Mouse (Mus musculus): ENCODE measurements around the gene Cdc42ep1. TPM values are rescaled to one million over a fixed set of nuclear protein-coding genes. Genes with fewer than 3 reads are reported as not detected.
A peak's percentile ranks its signal among the peaks of the same experiment; 100 is the strongest.

The Cdc42ep1 gene
- polyA plus RNA-seq, 1 experiment from 2014 or later = 12.6 TPM

DNA sequence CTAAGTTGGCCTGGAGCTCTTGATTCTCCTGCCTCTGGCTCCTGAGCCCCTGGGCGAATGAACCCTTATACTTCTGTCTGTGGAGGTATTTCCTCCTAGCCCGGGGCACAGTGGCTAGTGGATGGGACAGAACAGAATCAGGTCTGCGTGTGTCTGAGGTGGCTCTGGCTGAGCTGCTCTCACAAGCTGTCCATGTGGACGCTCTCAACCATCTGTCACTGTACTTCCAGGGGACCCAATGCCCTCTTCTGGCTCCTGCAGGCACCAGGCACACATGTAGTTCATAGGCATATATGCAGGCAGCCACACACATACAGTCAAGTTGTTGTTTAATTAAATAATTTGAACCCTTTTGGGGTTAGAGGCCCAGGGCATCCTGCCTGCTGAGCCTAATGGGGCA, 16.9 kb downstream of the Cdc42ep1 start:
- Histone ChIP-seq H3K9ac (replicated peaks) (no peak overlapping the region), H3K9me3 (ENCODE audit: low read length) (no peaks in the 10 kb centered on the region), H3K36me3 (replicated peaks; ENCODE audit: insufficient read depth, low read length) (no peaks in the 10 kb centered on the region), H3K27me3 (ENCODE audit: insufficient read depth, low read length) (no peaks in the 10 kb centered on the region), H3K4me2 (ENCODE audit: low read depth, low read length) (0 out of 2 replicates have a peak overlapping the region, but pooled peaks have one; percentile 7), H3K27ac (ENCODE audit: low read depth) (peak overlapping the region; percentile 39; the same call in 1 of the 2 replicates), H3K4me3 (ENCODE audit: low read depth, low read length) (no peak overlapping the region), H3K4me1 (ENCODE audit: insufficient read depth) (peaks cover 21% of the 10 kb centered on the region)
- no peak for ATAC-seq
- TF ChIP-seq EP300 (IDR thresholded peaks at IDR 0.05; ENCODE audit: low read depth) (no peak), CTCF (IDR thresholded peaks at IDR 0.05; ENCODE audit: low read depth) (no peak)
- 65% methylated on average over 4 of the region's 4 CpGs for WGBS (ENCODE audit: insufficient replicate concordance)
- DNase-seq = no peak

DNA sequence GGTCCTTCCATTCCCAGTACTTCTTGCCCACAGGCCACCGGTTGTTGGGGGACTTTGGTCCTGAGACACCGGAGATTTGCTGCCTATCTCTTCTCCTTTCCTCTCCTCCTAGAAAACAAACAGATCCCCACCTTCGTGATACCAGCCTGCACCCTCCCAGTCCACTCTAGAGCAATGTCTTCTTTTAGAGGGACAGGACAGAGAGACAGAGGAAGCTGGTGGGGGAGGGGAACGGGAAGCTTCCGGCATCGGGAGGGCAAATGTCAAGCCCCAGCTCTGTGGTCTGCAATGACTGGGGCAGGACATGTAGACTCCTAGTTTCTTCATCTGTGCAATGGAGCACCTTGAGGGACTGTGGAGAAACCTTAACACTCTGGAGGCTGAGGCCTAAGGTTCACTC, 17.3 kb downstream of the Cdc42ep1 start:
- Histone ChIP-seq H3K9ac (replicated peaks) (no peak overlapping the region), H3K4me1 (ENCODE audit: insufficient read depth) (peaks cover 21% of the 10 kb centered on the region), H3K9me3 (ENCODE audit: low read length) (no peaks in the 10 kb centered on the region), H3K4me2 (ENCODE audit: low read depth, low read length) (peak overlapping the region; percentile 7; the same call in 1 of the 2 replicates), H3K27ac (ENCODE audit: low read depth) (peak overlapping the region; percentile 39), H3K4me3 (ENCODE audit: low read depth, low read length) (no peak overlapping the region), H3K27me3 (ENCODE audit: insufficient read depth, low read length) (no peaks in the 10 kb centered on the region), H3K36me3 (replicated peaks; ENCODE audit: insufficient read depth, low read length) (no peaks in the 10 kb centered on the region)
- ATAC-seq (no peak), DNase-seq (no peak)
- TF ChIP-seq CTCF (IDR thresholded peaks at IDR 0.05; ENCODE audit: low read depth) (no peak), EP300 (IDR thresholded peaks at IDR 0.05; ENCODE audit: low read depth) (no peak)
- WGBS (ENCODE audit: insufficient replicate concordance) = 22% methylated on average over 6 of the region's 6 CpGs

DNA sequence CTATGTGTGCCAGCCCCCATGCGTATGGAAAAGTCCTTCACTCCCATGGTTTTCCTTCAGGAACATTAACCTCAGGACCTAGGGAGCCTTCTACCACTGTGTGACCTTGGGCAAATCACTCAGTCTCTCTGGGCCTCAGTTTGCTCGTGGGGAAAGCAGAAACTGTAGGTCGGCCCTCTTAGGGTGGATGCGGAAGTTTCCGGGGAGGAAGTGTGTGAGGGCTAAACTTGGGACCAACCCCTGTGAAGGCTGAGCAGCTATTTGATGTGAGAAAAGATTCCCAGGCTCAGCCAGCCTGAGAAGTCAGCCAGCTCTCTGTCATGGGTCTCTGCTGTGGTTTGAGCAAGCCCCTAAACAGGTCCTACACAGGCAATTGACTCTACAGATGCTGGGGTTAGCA, 19.9 kb downstream of the Cdc42ep1 start:
- Histone ChIP-seq H3K27me3 (ENCODE audit: insufficient read depth, low read length) (no peaks in the 10 kb centered on the region), H3K9me3 (ENCODE audit: low read length) (no peaks in the 10 kb centered on the region), H3K36me3 (replicated peaks; ENCODE audit: insufficient read depth, low read length) (no peaks in the 10 kb centered on the region), H3K27ac (ENCODE audit: low read depth) (no peak overlapping the region; the same call in 1 of the 2 replicates), H3K4me1 (ENCODE audit: insufficient read depth) (peaks cover 18% of the 10 kb centered on the region), H3K4me2 (ENCODE audit: low read depth, low read length) (no peak overlapping the region), H3K9ac (replicated peaks) (no peak overlapping the region), H3K4me3 (ENCODE audit: low read depth, low read length) (no peak overlapping the region)
- 62% methylated on average over 5 of the region's 5 CpGs for WGBS (ENCODE audit: insufficient replicate concordance)
- ATAC-seq = no peak
- DNase-seq = no peak
- no peak for TF ChIP-seq CTCF (IDR thresholded peaks at IDR 0.05; ENCODE audit: low read depth)
- TF ChIP-seq EP300 (IDR thresholded peaks at IDR 0.05; ENCODE audit: low read depth) = no peak

DNA sequence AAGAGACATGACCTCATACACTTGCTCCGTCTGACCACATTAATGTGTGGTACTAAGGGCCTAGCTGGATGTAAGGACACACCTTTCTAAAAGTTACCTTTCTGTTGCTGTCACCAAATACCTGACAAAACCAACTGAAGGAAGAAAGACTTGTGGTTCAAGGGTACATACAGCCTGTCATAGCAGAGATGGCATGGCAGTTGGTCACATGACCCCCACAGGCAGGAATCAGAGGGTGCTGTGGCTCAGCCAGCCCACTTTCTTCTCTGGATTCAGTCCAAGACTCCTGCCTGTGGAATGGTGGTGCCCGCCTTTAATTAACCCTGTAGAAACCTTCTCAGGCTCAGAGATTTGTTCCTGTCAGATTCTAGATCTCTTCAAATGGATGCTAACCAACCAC, 20.7 kb downstream of the Cdc42ep1 start:
- WGBS (ENCODE audit: insufficient replicate concordance) = 65% methylated on average over 2 of the region's 2 CpGs
- H3K4me3 ChIP-seq (ENCODE audit: low read depth, low read length) = no peak overlapping the region
- H3K9me3 ChIP-seq (ENCODE audit: low read length) = no peaks in the 10 kb centered on the region
- H3K27me3 ChIP-seq (ENCODE audit: insufficient read depth, low read length) = no peaks in the 10 kb centered on the region
- peaks cover 18% of the 10 kb centered on the region for H3K4me1 ChIP-seq (ENCODE audit: insufficient read depth)
- no peak overlapping the region for H3K9ac ChIP-seq (replicated peaks)
- no peak overlapping the region for H3K4me2 ChIP-seq (ENCODE audit: low read depth, low read length)
- TF ChIP-seq CTCF (IDR thresholded peaks at IDR 0.05; ENCODE audit: low read depth) = no peak
- no peak for TF ChIP-seq EP300 (IDR thresholded peaks at IDR 0.05; ENCODE audit: low read depth)
- H3K27ac ChIP-seq (ENCODE audit: low read depth) = peak overlapping the region; percentile 57; the same call in 1 of the 2 replicates
- ATAC-seq (no peak), DNase-seq (no peak)
- H3K36me3 ChIP-seq (replicated peaks; ENCODE audit: insufficient read depth, low read length) = no peaks in the 10 kb centered on the region

DNA sequence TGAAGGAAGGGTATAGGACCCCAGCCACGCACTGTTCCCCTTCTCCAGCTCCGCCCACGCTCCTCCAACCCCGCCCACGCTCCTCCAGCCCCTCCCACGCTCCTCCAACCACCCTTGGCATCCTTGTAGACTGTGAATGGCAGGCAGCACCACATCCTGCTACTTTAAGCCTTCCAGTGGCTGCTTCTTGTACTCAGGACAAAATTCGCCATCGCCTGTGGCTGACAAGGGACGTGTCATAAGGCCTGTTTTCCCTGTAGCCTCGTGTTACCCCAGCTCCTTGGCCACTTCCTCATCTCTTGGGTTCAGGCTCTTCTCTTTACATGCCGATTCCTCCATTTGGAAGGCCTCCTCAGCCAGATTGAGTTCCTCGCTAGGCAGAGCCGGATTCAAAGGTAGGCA, 21.4 kb downstream of the Cdc42ep1 start:
- no peak for DNase-seq
- 41% methylated on average over 13 of the region's 13 CpGs for WGBS (ENCODE audit: insufficient replicate concordance)
- ATAC-seq = peak; percentile 26; the same call in 1 of the 2 replicates
- Histone ChIP-seq H3K27me3 (ENCODE audit: insufficient read depth, low read length) (no peaks in the 10 kb centered on the region), H3K9me3 (ENCODE audit: low read length) (no peaks in the 10 kb centered on the region), H3K4me2 (ENCODE audit: low read depth, low read length) (peak overlapping the region; percentile 29; the same call in 1 of the 2 replicates), H3K36me3 (replicated peaks; ENCODE audit: insufficient read depth, low read length) (no peaks in the 10 kb centered on the region), H3K4me3 (ENCODE audit: low read depth, low read length) (no peak overlapping the region), H3K4me1 (ENCODE audit: insufficient read depth) (peaks cover 18% of the 10 kb centered on the region), H3K27ac (ENCODE audit: low read depth) (peak overlapping the region; percentile 57), H3K9ac (replicated peaks) (no peak overlapping the region)
- TF ChIP-seq EP300 (IDR thresholded peaks at IDR 0.05; ENCODE audit: low read depth) = no peak
- no peak for TF ChIP-seq CTCF (IDR thresholded peaks at IDR 0.05; ENCODE audit: low read depth)

DNA sequence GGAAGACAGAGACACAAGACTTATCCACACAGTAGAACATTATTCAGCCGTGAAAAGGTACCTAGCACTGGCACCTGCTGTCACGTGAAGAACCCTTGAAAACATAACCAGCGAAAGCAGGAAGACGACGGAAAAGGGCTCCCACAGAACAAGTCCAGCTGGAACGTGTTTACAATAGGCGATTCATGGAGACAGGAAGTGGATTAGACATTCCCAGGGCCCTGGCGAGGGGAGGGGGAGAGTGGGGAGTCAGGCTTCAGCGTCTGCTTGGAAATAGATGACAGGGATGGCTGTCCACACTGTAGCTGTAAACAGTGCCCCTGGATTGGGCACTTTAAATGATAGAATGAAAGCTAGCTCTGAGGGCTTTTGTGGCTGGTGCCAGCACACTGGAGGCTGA, 26.0 kb downstream of the Cdc42ep1 start:
- no peaks in the 10 kb centered on the region for H3K27me3 ChIP-seq (ENCODE audit: insufficient read depth, low read length)
- no peak overlapping the region for H3K4me2 ChIP-seq (ENCODE audit: low read depth, low read length)
- H3K4me1 ChIP-seq (ENCODE audit: insufficient read depth) = 0 out of 2 replicates have a peak, but pooled peaks cover 3% of the 10 kb centered on the region
- ATAC-seq = peak; percentile 22; the same call in 1 of the 2 replicates
- H3K9me3 ChIP-seq (ENCODE audit: low read length) = no peaks in the 10 kb centered on the region
- WGBS (ENCODE audit: insufficient replicate concordance) = 53% methylated on average over 9 of the region's 9 CpGs
- H3K27ac ChIP-seq (ENCODE audit: low read depth) = peak overlapping the region; percentile 30; the same call in 1 of the 2 replicates
- no peak overlapping the region for H3K9ac ChIP-seq (replicated peaks)
- H3K36me3 ChIP-seq (replicated peaks; ENCODE audit: insufficient read depth, low read length) = no peaks in the 10 kb centered on the region
- H3K4me3 ChIP-seq (ENCODE audit: low read depth, low read length) = no peak overlapping the region
- TF ChIP-seq EP300 (IDR thresholded peaks at IDR 0.05; ENCODE audit: low read depth) = no peak
- TF ChIP-seq CTCF (IDR thresholded peaks at IDR 0.05; ENCODE audit: low read depth) = no peak
- DNase-seq = no peak
